Mouse (Mus musculus) erythroblast, embryonic 14.5 days (primary cell): ENCODE results near the gene Pfkfb2.

ENCODE experiments used
- GATA1 ChIP-seq: IDR thresholded peaks from 2 replicates; pipeline ENCODE4 v1.6.1; 2012; ENCODE audit warnings: low read length, inconsistent platforms, mixed read lengths
- TAL1 ChIP-seq: IDR thresholded peaks from 3 replicates; pipeline ENCODE4 v1.6.1; 2012; ENCODE audit warnings: low read length, inconsistent platforms, mixed read lengths

GRCm38 (mm10) chr1:130775691-130776331 lies 46.8 kb upstream of the Pfkfb2 start:
- TF ChIP-seq TAL1 = no peak
- TF ChIP-seq GATA1 = no peak
